Mouse (Mus musculus) brown adipose tissue, adult 24 weeks (tissue): ENCODE measurements around the gene Rpap1. TPM values are rescaled to one million over a fixed set of nuclear protein-coding genes. Genes with fewer than 3 reads are reported as not detected.

Source experiments
- H3K27ac ChIP-seq: fragments of 200-500 bp; replicated peaks from 2 replicates; pipeline ENCODE4 v1.5.1; 2012; ENCODE audit warnings: low read depth, mild to moderate bottlenecking, low read length
- H3K4me1 ChIP-seq: fragments of 200-500 bp; 2 replicates; pipeline ENCODE4 v1.6.1; 2012; ENCODE audit warnings: low read length, mixed read lengths; ENCODE audit not compliant: control insufficient read depth, insufficient read depth, insufficient read length
- H3K4me3 ChIP-seq: fragments of 200-500 bp; 2 replicates; pipeline ENCODE4 v1.5.1; 2012; ENCODE audit warnings: low read depth, mild to moderate bottlenecking, low read length, moderate library complexity; ENCODE audit not compliant: insufficient read depth
- polyA plus RNA-seq: library from polyadenylated mRNA; stranded (reverse); fragments of >200 nt; gene quantifications from 2 replicates; pipeline ENCODE4 v1.2.4, GENCODE M21; 2012; ENCODE audit not compliant: missing spikeins, insufficient read depth, insufficient read length

The Rpap1 gene
- 4.8 and 6.0 TPM in 2 replicates for polyA plus RNA-seq

- Histone ChIP-seq H3K27ac (0 out of 2 replicates have a peak within 1 kb of the TSS, but pooled peaks have one; percentile 19), H3K4me1 (no peaks in the 10 kb centered on the region), H3K4me3 (peak within 1 kb of the TSS; percentile 69)
Measured at GRCm38 (mm10) chr2:119787206-119787883, at the start of gene Rpap1. Gene Rpap1 (minus strand): TSS chr2:119787537.

- Histone ChIP-seq H3K27ac (no peak overlapping the region), H3K4me1 (no peaks in the 10 kb centered on the region), H3K4me3 (no peak overlapping the region)
Measured at GRCm38 (mm10) chr2:119834231-119834630, 46.9 kb upstream of the Rpap1 start.

- Histone ChIP-seq H3K4me3 (no peak overlapping the region), H3K4me1 (no peaks in the 10 kb centered on the region), H3K27ac (no peak overlapping the region)
Measured at GRCm38 (mm10) chr2:119830579-119830978, 43.2 kb upstream of the Rpap1 start.

- Histone ChIP-seq H3K27ac (no peak overlapping the region), H3K4me3 (no peak overlapping the region), H3K4me1 (no peaks in the 10 kb centered on the region)
Measured at GRCm38 (mm10) chr2:119821136-119821535, 33.8 kb upstream of the Rpap1 start.

GRCm38 (mm10) chr2:119818668-119819272, 31.4 kb upstream of the Rpap1 start:
- Histone ChIP-seq H3K27ac (no peak overlapping the region), H3K4me3 (no peak overlapping the region), H3K4me1 (no peaks in the 10 kb centered on the region)

DNA sequence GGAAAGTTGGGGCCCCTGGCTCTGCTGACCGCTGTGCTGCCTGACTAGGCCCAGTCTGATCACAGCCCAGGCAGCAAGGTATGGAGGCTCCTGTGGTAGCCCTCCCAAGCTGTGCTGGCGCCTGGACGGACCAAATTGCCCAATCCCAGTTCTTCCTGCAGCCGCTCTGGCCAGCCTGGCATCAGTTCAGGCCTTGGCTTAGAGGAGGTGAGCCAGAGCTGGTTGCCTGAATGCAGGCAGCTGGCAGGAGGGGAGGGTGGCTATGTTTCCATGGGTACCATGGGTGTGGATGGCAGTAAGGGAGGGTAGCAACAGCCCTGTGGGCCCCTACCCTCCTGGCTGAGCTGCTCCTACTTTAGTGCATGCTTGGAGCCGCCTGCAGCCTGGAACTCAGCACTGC, 29.7 kb upstream of the Rpap1 start:
- Histone ChIP-seq H3K27ac (no peak overlapping the region), H3K4me3 (no peak overlapping the region), H3K4me1 (no peaks in the 10 kb centered on the region)

- Histone ChIP-seq H3K27ac (no peak overlapping the region), H3K4me1 (no peaks in the 10 kb centered on the region), H3K4me3 (no peak overlapping the region)
Measured at GRCm38 (mm10) chr2:119816611-119817010, 29.3 kb upstream of the Rpap1 start.

- H3K4me3 ChIP-seq, result no peak overlapping the region
- no peak overlapping the region for H3K27ac ChIP-seq
- no peaks in the 10 kb centered on the region for H3K4me1 ChIP-seq
Measured at GRCm38 (mm10) chr2:119814376-119814933, 27.1 kb upstream of the Rpap1 start.

DNA sequence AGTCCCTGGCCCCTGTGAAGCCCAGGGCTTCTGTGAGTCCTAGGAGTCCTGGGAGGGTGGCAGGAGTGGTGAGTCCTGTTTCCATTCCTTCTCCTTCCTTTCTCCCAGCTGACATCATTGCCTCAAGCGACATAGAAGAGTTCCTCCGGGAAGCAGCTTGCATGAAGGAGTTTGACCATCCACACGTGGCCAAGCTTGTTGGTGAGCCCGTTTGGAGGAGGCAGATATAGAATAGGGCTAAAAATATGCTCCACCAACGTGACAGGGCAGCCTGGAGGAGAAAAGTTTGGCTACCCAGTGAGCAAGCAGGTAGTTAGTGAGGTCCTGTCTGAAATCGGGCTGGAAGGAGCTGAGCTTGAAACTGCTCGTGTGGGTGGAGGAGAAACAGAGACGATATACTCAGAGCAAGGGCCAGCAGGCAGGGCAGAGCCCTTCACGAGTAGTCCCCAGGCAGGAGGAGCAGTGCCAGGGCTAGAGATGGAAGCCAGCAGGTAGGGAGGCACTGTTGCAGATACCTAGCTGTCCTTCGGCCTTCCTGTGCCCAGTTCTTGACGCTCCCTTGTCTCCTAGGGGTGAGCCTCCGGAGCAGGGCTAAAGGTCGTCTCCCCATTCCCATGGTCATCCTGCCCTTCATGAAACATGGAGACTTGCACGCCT, 24.3 kb upstream of the Rpap1 start:
- no peak overlapping the region for H3K4me3 ChIP-seq
- no peaks in the 10 kb centered on the region for H3K4me1 ChIP-seq
- H3K27ac ChIP-seq, result no peak overlapping the region

DNA sequence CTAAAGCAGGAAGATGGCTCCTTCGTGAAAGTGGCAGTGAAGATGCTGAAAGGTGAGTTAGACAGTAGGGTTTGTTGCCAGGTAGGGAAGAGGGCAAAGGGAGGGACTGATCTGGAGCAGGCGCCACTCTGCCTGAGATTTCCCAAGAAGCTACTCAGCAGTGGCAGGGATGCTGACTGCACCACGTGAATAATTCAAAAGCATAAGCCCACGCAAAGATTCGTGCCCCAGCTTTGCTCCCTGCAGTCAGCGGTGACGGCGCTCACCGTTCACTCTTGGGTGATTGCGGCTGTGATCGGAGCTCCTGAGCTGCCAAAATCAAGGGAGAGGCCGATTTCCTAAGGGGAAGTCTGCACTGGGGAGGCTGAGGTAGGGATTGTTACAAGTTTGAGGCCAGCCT, 23.6 kb upstream of the Rpap1 start:
- H3K4me1 ChIP-seq, result no peaks in the 10 kb centered on the region
- H3K4me3 ChIP-seq, result no peak overlapping the region
- no peak overlapping the region for H3K27ac ChIP-seq

DNA sequence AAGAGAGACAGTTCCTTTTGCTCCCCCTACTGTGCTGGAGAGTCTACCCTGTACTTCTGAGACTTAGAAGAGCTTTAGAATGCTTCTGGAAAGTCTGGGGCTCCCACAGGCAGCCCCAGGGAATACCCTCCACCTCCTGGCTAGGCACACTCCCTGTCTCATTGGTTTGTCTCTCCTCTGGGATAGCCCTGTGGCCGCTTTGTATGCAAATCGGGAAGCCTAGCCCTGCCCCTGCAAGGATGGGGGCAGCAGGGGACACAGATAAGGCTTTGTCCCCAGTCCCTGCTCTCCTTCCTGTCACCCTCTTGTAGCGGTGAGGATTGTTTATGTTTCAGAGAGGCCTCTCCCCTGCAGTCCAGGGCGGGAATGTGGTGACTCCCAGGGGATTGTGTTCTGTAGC, 21.5 kb upstream of the Rpap1 start:
- Histone ChIP-seq H3K4me1 (no peaks in the 10 kb centered on the region), H3K27ac (no peak overlapping the region), H3K4me3 (no peak overlapping the region)

DNA sequence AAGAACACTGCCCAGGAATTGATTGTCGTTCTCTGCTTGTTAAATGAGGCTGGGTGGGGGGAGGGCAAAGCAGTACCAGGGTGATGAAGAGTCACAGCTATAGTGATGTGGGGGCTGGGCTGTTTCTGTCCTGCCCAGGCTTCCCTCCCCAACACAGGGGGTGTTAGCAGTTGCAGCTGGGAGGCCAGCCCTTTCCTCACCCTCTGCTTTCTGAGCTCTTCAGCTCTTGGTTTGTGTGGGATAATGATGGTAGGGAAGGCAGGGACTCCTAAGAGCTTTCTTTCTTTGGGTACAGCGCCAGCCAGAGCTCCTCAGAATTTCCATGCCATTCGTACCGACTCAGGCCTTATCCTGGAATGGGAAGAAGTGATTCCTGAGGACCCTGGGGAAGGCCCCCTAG, 21.1 kb upstream of the Rpap1 start:
- H3K4me3 ChIP-seq, result no peak overlapping the region
- H3K27ac ChIP-seq, result no peak overlapping the region
- no peaks in the 10 kb centered on the region for H3K4me1 ChIP-seq

- H3K4me1 ChIP-seq, result no peaks in the 10 kb centered on the region
- H3K27ac ChIP-seq, result no peak overlapping the region
- H3K4me3 ChIP-seq, result no peak overlapping the region
Measured at GRCm38 (mm10) chr2:119805536-119805935, 18.2 kb upstream of the Rpap1 start.

- no peak overlapping the region for H3K27ac ChIP-seq
- H3K4me3 ChIP-seq, result no peak overlapping the region
- no peaks in the 10 kb centered on the region for H3K4me1 ChIP-seq
Measured at GRCm38 (mm10) chr2:119804776-119805175, 17.4 kb upstream of the Rpap1 start.

GRCm38 (mm10) chr2:119804275-119804628, 16.9 kb upstream of the Rpap1 start:
- no peak overlapping the region for H3K4me3 ChIP-seq
- no peak overlapping the region for H3K27ac ChIP-seq
- H3K4me1 ChIP-seq, result no peaks in the 10 kb centered on the region
